ENCODE assay signal across 27 mouse cellular contexts in the genomic region with DNA sequence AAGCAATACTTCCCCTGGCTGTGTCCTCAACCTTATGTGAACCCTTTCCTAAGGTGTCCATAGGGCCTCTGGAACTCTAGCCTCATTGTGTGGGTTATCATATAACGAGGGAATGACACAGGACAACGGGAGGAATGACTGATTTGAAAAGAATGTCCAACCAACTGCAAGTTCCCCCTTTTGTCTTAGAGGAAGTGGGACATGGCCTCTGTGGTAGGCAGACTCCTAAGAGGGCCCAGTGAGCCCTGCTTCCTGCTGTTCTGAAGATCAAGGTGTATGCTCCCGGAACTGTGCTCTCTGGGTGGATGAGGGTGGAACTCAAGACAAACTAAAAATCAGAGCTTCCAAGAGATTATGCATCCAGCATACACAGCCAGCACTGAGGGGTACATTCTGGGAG. TPM values are rescaled to one million over a fixed set of nuclear protein-coding genes. Genes with fewer than 3 reads are reported as not detected.
"Had no signal": no experiment of that assay in that cellular context is flagged by ENCODE, and none has a peak within 500 bp of the region (broad histone marks: within the 10 kb centered on the region; RNA-seq: fewer than 3 reads in every experiment).

No protein-coding gene starts in this region.

RNA-seq across cellular contexts. Expression of a gene that starts 3.9 kb away (rescaled TPM):
- total RNA-seq: gastrocnemius, postnatal 10 days; gastrocnemius, postnatal 4 days; heart, postnatal 10 days; heart, postnatal 4 days; hindbrain, postnatal 0 days had no signal
- polyA plus RNA-seq: heart, embryonic 10.5 days; heart, embryonic 12.5 days; heart, embryonic 14.5 days; hindbrain, embryonic 11.5 days; hindbrain, embryonic 13.5 days; hindbrain, embryonic 15.5 days; kidney, embryonic 14.5 days; limb, embryonic 10.5 days; limb, embryonic 12.5 days had no signal

RNA-seq across cellular contexts. Expression of a gene that starts 54.6 kb away (rescaled TPM):
- total RNA-seq: gastrocnemius, adult 2 months; gastrocnemius, postnatal 10 days; gastrocnemius, postnatal 25 days; hindbrain, postnatal 0 days; layer of hippocampus, adult 2 months; layer of hippocampus, postnatal 10 days; layer of hippocampus, postnatal 25 days; left cerebral cortex, adult 2 months; left cerebral cortex, postnatal 14 days; left cerebral cortex, postnatal 36 days had no signal
- polyA plus RNA-seq: frontal cortex, adult 2 months; heart, embryonic 10.5 days; heart, embryonic 12.5 days; heart, embryonic 14.5 days; hindbrain, embryonic 11.5 days; hindbrain, embryonic 13.5 days; hindbrain, embryonic 15.5 days; hindbrain, postnatal 0 days; intestine, embryonic 15.5 days; kidney, embryonic 14.5 days; kidney, embryonic 16.5 days; limb, embryonic 10.5 days; limb, embryonic 12.5 days; liver, embryonic 11.5 days; liver, embryonic 13.5 days had no signal
